Mouse (Mus musculus): ENCODE measurements around the gene Hvcn1.
A peak's percentile ranks its signal among the peaks of the same experiment; 100 is the strongest.

Hvcn1 gene

GRCm38 (mm10) chr5:122237200-122237599 lies 30.6 kb downstream of the Hvcn1 start:
- DNase-seq: no peak

- no peak for DNase-seq
Measured at GRCm38 (mm10) chr5:122239618-122240017, 33.0 kb downstream of the Hvcn1 start.

- DNase-seq: no peak
Measured at GRCm38 (mm10) chr5:122240521-122240920, 33.9 kb downstream of the Hvcn1 start.

GRCm38 (mm10) chr5:122240989-122241388 lies 34.4 kb downstream of the Hvcn1 start:
- no peak for DNase-seq

GRCm38 (mm10) chr5:122242521-122243123 lies 36.0 kb downstream of the Hvcn1 start:
- no peak for DNase-seq

GRCm38 (mm10) chr5:122243781-122244523 lies 37.3 kb downstream of the Hvcn1 start:
- no peak for DNase-seq

- DNase-seq: no peak
Measured at GRCm38 (mm10) chr5:122245186-122245585, 38.6 kb downstream of the Hvcn1 start.

GRCm38 (mm10) chr5:122246547-122247167 lies 40.1 kb downstream of the Hvcn1 start:
- DNase-seq: no peak

- no peak for DNase-seq
Measured at GRCm38 (mm10) chr5:122247529-122247928, 40.9 kb downstream of the Hvcn1 start.

GRCm38 (mm10) chr5:122247934-122248333 lies 41.3 kb downstream of the Hvcn1 start:
- DNase-seq: no peak

GRCm38 (mm10) chr5:122249281-122249680 lies 42.7 kb downstream of the Hvcn1 start:
- no peak for DNase-seq

- no peak for DNase-seq
Measured at GRCm38 (mm10) chr5:122251895-122252606, 45.4 kb downstream of the Hvcn1 start.

- DNase-seq: no peak
Measured at GRCm38 (mm10) chr5:122258027-122258741, 51.6 kb downstream of the Hvcn1 start.

GRCm38 (mm10) chr5:122262104-122262503 lies 55.5 kb downstream of the Hvcn1 start:
- DNase-seq: no peak

GRCm38 (mm10) chr5:122263933-122264905 lies 57.6 kb downstream of the Hvcn1 start, which contains the start of gene Tctn1:
TSS of gene Tctn1 (minus strand) at chr5:122264460.
- peak; percentile 97 for DNase-seq

- peak; percentile 38 for DNase-seq
Measured at GRCm38 (mm10) chr5:122265187-122265586, 58.6 kb downstream of the Hvcn1 start.

GRCm38 (mm10) chr5:122265942-122266341 lies 59.3 kb downstream of the Hvcn1 start:
- no peak for DNase-seq

- DNase-seq: no peak
Measured at GRCm38 (mm10) chr5:122267136-122267535, 60.5 kb downstream of the Hvcn1 start.

GRCm38 (mm10) chr5:122267899-122268298 lies 61.3 kb downstream of the Hvcn1 start:
- peak; percentile 70 for DNase-seq

GRCm38 (mm10) chr5:122268858-122269604 lies 62.4 kb downstream of the Hvcn1 start:
- DNase-seq: no peak

GRCm38 (mm10) chr5:122272821-122273220 lies 66.2 kb downstream of the Hvcn1 start:
- no peak for DNase-seq

Data from retina, postnatal 1 day (tissue).